Mouse (Mus musculus): ENCODE results near the gene Wdpcp. TPM values are rescaled to one million over a fixed set of nuclear protein-coding genes. Genes with fewer than 3 reads are reported as not detected.

Wdpcp gene
- polyA plus RNA-seq, 1 experiment from 2014 or later: 10.9 TPM

GRCm38 (mm10) chr11:21868675-21869074 lies 296.6 kb downstream of the Wdpcp start:
- no peak overlapping the region for H3K4me2 ChIP-seq
- H3K27me3 ChIP-seq (ENCODE audit: control insufficient read depth, insufficient read depth, low read length): no peaks in the 10 kb centered on the region
- H3K9ac ChIP-seq (ENCODE audit: low read length): no peak overlapping the region
- no peak overlapping the region for H3K4me3 ChIP-seq (ENCODE audit: low read depth, low read length)
- no peaks in the 10 kb centered on the region for H3K9me3 ChIP-seq (ENCODE audit: control insufficient read depth, low read length)
- DNase-seq (ENCODE audit: low spot score, missing footprints) (no peak), ATAC-seq (ENCODE audit: low FRiP score) (peak; percentile 22; the same call in 1 of the 2 replicates)
- 71% methylated on average over 3 of the region's 3 CpGs for WGBS
- H3K27ac ChIP-seq (ENCODE audit: low read depth, low read length): no peak overlapping the region
- no peaks in the 10 kb centered on the region for H3K36me3 ChIP-seq (ENCODE audit: control insufficient read depth, insufficient read depth, low read length)
- peaks cover 4% of the 10 kb centered on the region; the same call in 1 of the 2 replicates for H3K4me1 ChIP-seq (ENCODE audit: control insufficient read depth, insufficient read depth, low read length)

GRCm38 (mm10) chr11:21870863-21871262 lies 298.8 kb downstream of the Wdpcp start:
- no peak for DNase-seq (ENCODE audit: low spot score, missing footprints)
- 100% methylated on average over 1 of the region's 1 CpGs for WGBS
- no peak overlapping the region for H3K9ac ChIP-seq (ENCODE audit: low read length)

GRCm38 (mm10) chr11:21871728-21872127 lies 299.7 kb downstream of the Wdpcp start:
- 67% methylated on average over 4 of the region's 4 CpGs for WGBS
- DNase-seq (ENCODE audit: low spot score, missing footprints): no peak

More at GRCm38 (mm10) chr11:21870863-21871262, 298.8 kb downstream of the Wdpcp start:
- no peaks in the 10 kb centered on the region for H3K27me3 ChIP-seq (ENCODE audit: control insufficient read depth, insufficient read depth, low read length)
- no peaks in the 10 kb centered on the region for H3K36me3 ChIP-seq (ENCODE audit: control insufficient read depth, insufficient read depth, low read length)
- H3K4me2 ChIP-seq: no peak overlapping the region
- H3K9me3 ChIP-seq (ENCODE audit: control insufficient read depth, low read length): no peaks in the 10 kb centered on the region
- H3K4me3 ChIP-seq (ENCODE audit: low read depth, low read length): no peak overlapping the region
- no peaks in the 10 kb centered on the region for H3K4me1 ChIP-seq (ENCODE audit: control insufficient read depth, insufficient read depth, low read length)
- H3K27ac ChIP-seq (ENCODE audit: low read depth, low read length): no peak overlapping the region
- no peak for ATAC-seq (ENCODE audit: low FRiP score)

GRCm38 (mm10) chr11:21875077-21875476 lies 303.0 kb downstream of the Wdpcp start:
- Histone ChIP-seq H3K9ac (ENCODE audit: low read length) (no peak overlapping the region), H3K9me3 (ENCODE audit: control insufficient read depth, low read length) (no peaks in the 10 kb centered on the region), H3K4me3 (ENCODE audit: low read depth, low read length) (no peak overlapping the region), H3K27me3 (ENCODE audit: control insufficient read depth, insufficient read depth, low read length) (no peaks in the 10 kb centered on the region), H3K4me1 (ENCODE audit: control insufficient read depth, insufficient read depth, low read length) (no peaks in the 10 kb centered on the region), H3K27ac (ENCODE audit: low read depth, low read length) (no peak overlapping the region), H3K4me2 (no peak overlapping the region), H3K36me3 (ENCODE audit: control insufficient read depth, insufficient read depth, low read length) (no peaks in the 10 kb centered on the region)
- DNase-seq (ENCODE audit: low spot score, missing footprints) (no peak), ATAC-seq (ENCODE audit: low FRiP score) (no peak)
- 83% methylated on average over 2 of the region's 2 CpGs for whole genome bisulfite sequencing

More at GRCm38 (mm10) chr11:21871728-21872127, 299.7 kb downstream of the Wdpcp start:
- Histone ChIP-seq H3K27ac (ENCODE audit: low read depth, low read length) (no peak overlapping the region), H3K4me2 (no peak overlapping the region), H3K27me3 (ENCODE audit: control insufficient read depth, insufficient read depth, low read length) (no peaks in the 10 kb centered on the region), H3K4me3 (ENCODE audit: low read depth, low read length) (no peak overlapping the region), H3K9ac (ENCODE audit: low read length) (no peak overlapping the region), H3K9me3 (ENCODE audit: control insufficient read depth, low read length) (no peaks in the 10 kb centered on the region), H3K4me1 (ENCODE audit: control insufficient read depth, insufficient read depth, low read length) (no peaks in the 10 kb centered on the region), H3K36me3 (ENCODE audit: control insufficient read depth, insufficient read depth, low read length) (no peaks in the 10 kb centered on the region)
- no peak for ATAC-seq (ENCODE audit: low FRiP score)

GRCm38 (mm10) chr11:21894696-21895095 lies 322.7 kb downstream of the Wdpcp start:
- WGBS: 77% methylated on average over 3 of the region's 3 CpGs
- no peak overlapping the region for H3K9ac ChIP-seq (ENCODE audit: low read length)
- no peak for ATAC-seq (ENCODE audit: low FRiP score)

GRCm38 (mm10) chr11:21922531-21922930 lies 350.5 kb downstream of the Wdpcp start:
- H3K4me1 ChIP-seq (ENCODE audit: control insufficient read depth, insufficient read depth, low read length): no peaks in the 10 kb centered on the region
- DNase-seq (ENCODE audit: low spot score, missing footprints) (no peak), ATAC-seq (ENCODE audit: low FRiP score) (no peak)
- no peak overlapping the region for H3K4me2 ChIP-seq
- no peaks in the 10 kb centered on the region for H3K9me3 ChIP-seq (ENCODE audit: control insufficient read depth, low read length)
- no peaks in the 10 kb centered on the region for H3K27me3 ChIP-seq (ENCODE audit: control insufficient read depth, insufficient read depth, low read length)
- no peak overlapping the region for H3K27ac ChIP-seq (ENCODE audit: low read depth, low read length)
- H3K36me3 ChIP-seq (ENCODE audit: control insufficient read depth, insufficient read depth, low read length): no peaks in the 10 kb centered on the region
- no peak overlapping the region for H3K9ac ChIP-seq (ENCODE audit: low read length)
- 91% methylated on average over 3 of the region's 3 CpGs for WGBS
- no peak overlapping the region for H3K4me3 ChIP-seq (ENCODE audit: low read depth, low read length)

More at GRCm38 (mm10) chr11:21894696-21895095, 322.7 kb downstream of the Wdpcp start:
- H3K27ac ChIP-seq (ENCODE audit: low read depth, low read length): no peak overlapping the region
- H3K36me3 ChIP-seq (ENCODE audit: control insufficient read depth, insufficient read depth, low read length): no peaks in the 10 kb centered on the region
- H3K4me3 ChIP-seq (ENCODE audit: low read depth, low read length): no peak overlapping the region
- no peak for DNase-seq (ENCODE audit: low spot score, missing footprints)
- H3K4me1 ChIP-seq (ENCODE audit: control insufficient read depth, insufficient read depth, low read length): no peaks in the 10 kb centered on the region
- H3K27me3 ChIP-seq (ENCODE audit: control insufficient read depth, insufficient read depth, low read length): no peaks in the 10 kb centered on the region
- H3K4me2 ChIP-seq: no peak overlapping the region
- H3K9me3 ChIP-seq (ENCODE audit: control insufficient read depth, low read length): no peaks in the 10 kb centered on the region

Small RNAs within 50 kb of the gene (microRNA-seq; reads per million reads assigned to microRNA genes)
- not detected for gene Gm22990

Other genes starting within 250 kb of the Wdpcp start
- 70.0 and 75.2 TPM in 2 replicates for gene Ugp2, start 201.0 kb upstream of the Wdpcp start, polyA plus RNA-seq (2014; fragmentation: Nextera tagmentation; extraction: Ambion mirVana)
- 448 and 455 TPM in 2 replicates for gene Mdh1, start 132 bp downstream of the Wdpcp start, polyA plus RNA-seq (2014; fragmentation: Nextera tagmentation; extraction: Ambion mirVana)

Measured in midbrain, embryonic 11.5 days (tissue).